Mouse (Mus musculus): Measurements from ENCODE around the gene Msx3.

DNA sequence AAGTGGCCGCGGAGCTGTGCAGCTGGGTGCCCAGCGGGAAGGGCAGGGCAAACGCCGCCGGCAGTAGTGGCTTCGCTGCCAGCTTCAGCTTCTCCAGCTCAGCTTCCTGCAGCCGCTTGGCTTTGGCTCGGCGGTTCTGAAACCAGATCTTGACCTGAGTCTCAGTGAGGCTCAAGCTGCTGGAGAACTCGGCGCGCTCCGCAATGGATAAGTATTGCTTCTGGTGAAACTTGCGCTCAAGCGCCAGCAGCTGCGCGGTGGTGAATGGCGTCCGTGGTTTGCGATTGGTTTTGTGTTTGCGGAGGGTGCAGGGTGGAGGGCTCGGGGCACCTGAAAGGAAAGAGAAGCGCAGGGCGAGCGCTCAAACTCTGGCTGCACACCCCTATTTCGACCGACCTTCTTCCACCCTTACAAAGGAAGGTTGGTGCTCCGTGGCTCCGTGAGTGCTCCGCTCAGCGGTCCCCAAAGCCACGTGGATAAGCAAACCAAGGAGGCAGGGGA, 1.0 kb downstream of the Msx3 start:
- TF ChIP-seq CTCF (IDR thresholded peaks at IDR 0.05; ENCODE audit: control insufficient read depth, insufficient read depth, insufficient read length) (no peak), MYOD1 (IDR thresholded peaks at IDR 0.05; ENCODE audit: control insufficient read depth, insufficient read length, low read depth) (no peak), USF1 (IDR thresholded peaks at IDR 0.05; ENCODE audit: low read depth) (no peak), FOSL1 (IDR thresholded peaks at IDR 0.05; ENCODE audit: insufficient read depth, low read length, poor library complexity, severe bottlenecking) (no peak)

Data from C2C12 (cell line).